Mouse (Mus musculus) embryonic fibroblast, embryonic 13.5 days (primary cell): ENCODE results near the gene Grap.

ENCODE experiments used
- CTCF ChIP-seq: IDR thresholded peaks from 2 replicates; pipeline ENCODE4 v1.5.1; 2011; ENCODE audit warnings: mild to moderate bottlenecking, control low read depth, low read length, moderate library complexity, borderline replicate concordance; ENCODE audit not compliant: insufficient read depth
- POLR2A ChIP-seq: IDR thresholded peaks from 2 replicates; pipeline ENCODE4 v1.6.1; 2011; ENCODE audit warnings: low read depth, mild to moderate bottlenecking, control low read depth, low read length, moderate library complexity

- peak; percentile 91 for TF ChIP-seq CTCF
- TF ChIP-seq POLR2A = peak; percentile 79
These were observed 32.8 kb upstream of the Grap start for GRCm38 (mm10) chr11:61620254-61620670.
